Mouse (Mus musculus): Measurements from ENCODE around the gene Actn3. TPM values are rescaled to one million over a fixed set of nuclear protein-coding genes. Genes with fewer than 3 reads are reported as not detected.
"Not testable (repeated sequence)": the region's sequence is repeated elsewhere in the genome, so short reads cannot be mapped to it uniquely, and the experiment has no call there.

Actn3 gene
- under 1 TPM; 0.89 to 0.96 TPM for total RNA-seq (2021)
- long read RNA-seq, partial matches to known transcripts, result 0 of 2 reads
- long read RNA-seq, other reads (novel, unspliced or antisense), result 2 of 2 reads

DNA sequence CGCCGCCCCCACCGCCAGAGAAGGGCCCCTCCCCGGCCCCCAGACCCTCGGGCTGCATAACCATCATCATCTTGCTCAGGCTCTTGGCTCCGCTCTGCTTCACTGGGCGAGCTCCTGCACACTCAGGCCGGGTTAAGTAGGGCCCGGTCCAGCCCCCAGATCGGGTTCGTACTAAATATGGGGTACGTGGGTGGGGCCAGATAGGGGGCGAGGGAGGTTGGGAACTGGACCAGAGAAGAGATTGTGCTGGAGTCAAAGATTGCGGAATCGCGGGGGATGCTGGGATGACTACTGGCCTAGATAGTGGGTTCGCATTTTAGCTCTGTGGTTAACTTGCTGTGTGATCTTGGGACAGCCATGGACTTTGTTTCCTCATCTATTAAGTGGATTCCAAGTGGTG is at the start of gene Actn3:
TSS of gene Actn3 (minus strand) at position 125 of the 400 bp plus-strand sequence.
- DNase-seq (ENCODE audit: low spot score in 2 of 2), result no peak

DNA sequence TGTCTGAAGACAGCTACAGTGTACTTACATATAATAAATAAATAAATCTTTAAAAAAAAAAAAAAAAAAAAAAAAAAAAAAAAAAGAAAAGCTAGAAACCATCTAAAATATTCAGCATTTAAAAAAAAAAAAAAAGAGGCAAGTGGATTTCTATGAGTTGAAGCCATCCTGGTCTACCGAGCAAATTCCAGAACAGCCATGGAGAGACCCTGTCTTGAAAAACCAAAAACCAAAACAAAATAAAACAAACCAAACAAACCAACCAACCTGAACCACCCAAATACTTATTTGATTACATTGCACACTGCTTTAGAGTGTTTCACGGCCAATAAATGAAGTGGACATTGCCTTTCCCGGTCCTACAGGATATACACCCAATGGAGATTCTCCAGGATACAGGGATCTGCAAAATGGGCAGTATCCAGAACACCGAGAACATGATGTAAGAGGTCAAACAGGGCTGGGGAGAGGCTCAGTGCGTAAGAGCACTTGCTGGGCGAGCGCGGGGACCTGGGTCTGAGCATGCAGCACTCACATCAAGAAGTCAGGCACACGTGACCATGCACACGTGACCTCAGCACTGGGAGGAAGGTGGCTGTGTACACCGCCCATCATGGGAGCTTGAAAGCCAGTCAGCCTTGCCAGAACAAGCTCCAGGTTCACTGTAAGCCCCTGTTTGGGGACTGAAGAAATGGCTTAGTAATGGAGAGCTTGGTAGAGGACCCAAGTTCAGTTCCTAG is 47.6 kb upstream of the Actn3 start:
- no peak for DNase-seq (ENCODE audit: low spot score in 2 of 2)

GRCm38 (mm10) chr19:4919652-4920051 is 41.9 kb upstream of the Actn3 start:
- no peak for DNase-seq (ENCODE audit: low spot score in 2 of 2)

- DNase-seq (ENCODE audit: low spot score in 2 of 2), result no peak
These were observed 39.1 kb upstream of the Actn3 start for GRCm38 (mm10) chr19:4916827-4917226.

DNA sequence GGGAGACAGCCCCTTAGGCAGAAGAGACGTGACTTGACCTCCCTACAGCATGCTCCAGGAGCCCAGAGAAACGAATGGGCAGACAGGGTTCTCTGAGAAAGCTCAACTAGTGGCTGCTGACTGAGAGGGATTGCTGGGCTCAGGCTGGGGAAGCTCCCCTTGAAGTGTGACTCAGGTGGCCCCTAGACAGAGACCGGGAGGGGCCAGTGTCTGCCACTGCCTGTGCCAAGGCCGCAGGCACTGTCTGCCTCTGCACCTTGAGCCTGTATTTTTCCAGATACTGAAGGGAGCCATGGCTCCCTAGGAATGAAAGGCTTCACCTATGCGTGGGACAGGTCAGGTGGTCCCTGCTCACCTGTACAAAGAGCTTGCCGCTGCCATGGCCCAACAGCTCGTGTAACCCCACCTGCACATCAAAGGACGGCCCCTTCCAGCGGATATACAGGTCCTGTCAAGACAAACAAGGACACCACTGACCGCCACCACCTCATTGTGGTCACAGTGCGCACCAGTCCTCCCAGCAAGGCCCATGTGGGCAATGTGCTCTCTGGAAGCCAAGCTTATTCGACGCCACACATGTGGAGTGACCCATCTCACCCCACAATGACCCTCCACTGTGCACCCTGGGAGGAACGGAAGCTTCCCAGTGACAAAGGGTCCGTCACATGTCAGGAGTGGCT is 38.4 kb upstream of the Actn3 start:
- DNase-seq (ENCODE audit: low spot score in 2 of 2), result no peak

DNA sequence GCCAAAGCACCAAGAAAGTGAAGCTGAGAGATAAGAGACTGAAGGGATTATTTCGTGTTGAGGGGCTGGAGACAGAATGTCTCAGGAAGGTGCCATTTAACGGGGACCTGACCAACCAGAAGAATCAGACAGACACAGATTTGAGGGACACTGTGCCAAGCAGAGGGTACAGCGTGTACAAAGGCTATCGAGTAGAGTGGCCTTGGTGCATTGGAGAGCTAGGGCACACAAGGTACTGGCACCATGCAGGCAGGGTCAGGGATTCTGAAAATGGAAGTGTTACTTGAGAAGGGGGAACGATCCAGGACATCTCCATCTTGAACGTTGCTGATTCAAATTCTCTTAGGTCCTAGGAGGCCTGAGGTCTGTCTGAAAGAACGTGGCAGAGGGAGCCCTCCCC is 31.7 kb upstream of the Actn3 start:
- DNase-seq (ENCODE audit: low spot score in 2 of 2), result no peak

- peak in 1 of 2 experiments; percentile 17 for DNase-seq (ENCODE audit: low spot score in 2 of 2)
These were observed 30.4 kb upstream of the Actn3 start for GRCm38 (mm10) chr19:4908107-4908506.

GRCm38 (mm10) chr19:4905979-4906794 is 28.5 kb upstream of the Actn3 start, which contains the start of gene Bbs1:
Bbs1 (minus strand) TSS chr19:4906628.
- DNase-seq (ENCODE audit: low spot score in 2 of 2), result peak; percentile 64 to 84

DNA sequence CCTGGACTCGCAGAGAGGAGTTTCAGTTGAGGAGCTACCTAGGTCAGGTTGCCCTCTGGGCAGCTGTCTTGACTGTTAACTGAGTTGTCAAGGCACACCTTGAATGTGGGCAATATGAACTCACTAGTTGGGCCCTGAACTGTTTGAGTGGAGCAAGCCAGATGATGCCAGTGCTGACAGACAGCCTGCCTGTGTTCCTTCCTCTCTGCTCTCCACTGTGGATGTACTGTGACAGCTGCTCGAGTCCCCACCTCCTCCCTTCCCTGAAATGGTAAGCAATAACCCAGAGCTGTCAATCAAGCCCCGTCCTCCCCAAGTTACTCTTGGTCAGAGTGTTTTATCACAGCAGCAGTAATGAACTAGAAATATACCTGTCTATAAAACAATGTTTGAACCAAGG is 22.2 kb upstream of the Actn3 start:
- no peak for DNase-seq (ENCODE audit: low spot score in 2 of 2)

DNA sequence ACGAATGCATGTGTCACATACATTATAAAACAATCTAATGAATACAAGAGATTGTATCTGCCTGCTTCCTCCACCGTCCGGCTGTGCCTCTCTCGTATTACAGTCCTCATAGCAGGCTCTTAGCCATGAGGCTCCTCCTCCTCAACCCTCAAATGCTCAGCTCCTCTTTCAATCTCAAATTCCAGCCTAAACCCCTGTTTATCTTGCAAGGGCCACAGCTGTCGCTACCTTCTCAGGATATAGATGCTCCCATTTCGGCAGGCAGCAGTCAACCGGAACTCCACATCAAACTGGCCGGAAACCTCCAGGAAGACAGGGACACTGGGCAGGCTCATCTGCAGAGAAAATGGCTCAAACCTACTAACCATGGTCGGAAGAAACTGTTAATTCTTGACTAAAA is 21.3 kb upstream of the Actn3 start:
- DNase-seq (ENCODE audit: low spot score in 2 of 2), result no peak

DNA sequence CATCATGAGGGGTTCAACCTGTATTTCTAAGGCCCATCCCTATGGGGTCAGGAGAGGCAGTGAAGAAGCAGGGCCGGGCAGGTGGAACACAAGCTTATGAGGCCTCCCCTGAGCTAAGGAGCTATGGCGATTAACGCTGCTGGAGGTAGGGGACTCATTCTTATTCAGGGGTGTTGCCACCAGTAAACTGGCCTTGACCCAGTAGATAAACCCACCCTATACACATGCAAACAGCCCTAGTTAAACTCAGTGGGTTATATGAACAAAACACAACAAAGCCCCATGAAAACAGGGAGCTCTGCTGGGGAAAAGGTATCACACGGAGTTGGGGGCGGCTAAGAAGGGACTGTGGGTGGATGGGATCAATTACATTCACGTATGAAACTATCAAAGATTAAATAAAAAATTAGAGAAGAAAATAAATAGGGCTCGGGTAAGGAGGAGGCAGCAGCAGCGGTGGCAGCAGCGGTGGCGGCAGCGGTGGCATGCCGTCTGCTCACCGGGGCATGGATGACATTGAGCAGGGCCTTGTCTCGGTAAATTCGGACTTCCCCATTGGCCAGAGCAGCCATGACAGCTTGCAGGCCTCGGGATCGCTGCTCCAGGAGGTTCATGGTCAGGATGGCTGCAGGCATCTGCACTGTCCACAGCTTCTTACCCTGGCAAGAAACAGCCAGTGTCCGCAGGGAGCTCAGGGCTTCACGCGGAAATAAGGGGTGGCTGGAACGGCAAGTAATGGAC is 19.2 kb upstream of the Actn3 start:
- DNase-seq (ENCODE audit: low spot score in 2 of 2), result no peak

- no peak for DNase-seq (ENCODE audit: low spot score in 2 of 2)
These were observed 14.1 kb upstream of the Actn3 start for GRCm38 (mm10) chr19:4891798-4892197.

DNA sequence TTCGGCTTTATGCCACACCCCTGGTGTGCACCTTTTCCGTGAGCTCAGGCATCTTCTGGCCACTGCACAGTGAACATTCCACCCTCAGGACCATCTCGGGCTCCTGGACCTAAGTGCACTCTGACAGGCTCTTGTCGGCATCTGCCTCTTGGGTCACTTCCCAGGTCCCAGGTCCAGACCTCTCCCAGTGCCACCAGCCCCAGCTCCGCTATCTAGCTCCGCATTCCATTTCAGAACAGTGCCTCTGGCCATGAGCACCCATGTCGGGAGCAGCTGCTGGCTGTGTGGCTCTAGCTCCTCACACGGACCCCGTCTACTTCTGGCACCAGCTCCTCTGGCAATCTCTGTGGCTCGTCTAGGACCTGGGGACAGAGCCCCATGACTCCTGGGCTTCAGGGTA is 12.1 kb upstream of the Actn3 start:
- DNase-seq (ENCODE audit: low spot score in 2 of 2), result no peak

DNA sequence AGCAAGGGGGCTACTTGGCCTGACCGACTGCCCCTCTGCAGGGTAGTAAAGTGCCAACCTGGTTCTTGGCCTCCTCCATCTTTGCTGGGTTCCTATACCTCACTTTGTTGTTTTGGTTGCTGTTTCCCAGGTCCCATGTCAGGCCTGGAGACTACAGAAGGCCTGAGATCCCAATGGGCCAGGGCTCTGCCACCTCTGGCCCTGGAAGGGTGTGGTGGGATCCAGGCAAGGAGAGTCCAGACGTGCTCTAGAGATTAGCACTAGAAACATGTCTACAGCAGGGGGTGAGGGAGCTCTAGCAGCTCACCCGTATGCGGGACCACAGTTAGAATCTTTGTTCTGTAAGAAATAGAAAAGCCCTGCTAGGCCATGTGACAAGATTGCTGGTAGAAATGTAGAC is 6.3 kb upstream of the Actn3 start:
- no peak for DNase-seq (ENCODE audit: low spot score in 2 of 2)

DNA sequence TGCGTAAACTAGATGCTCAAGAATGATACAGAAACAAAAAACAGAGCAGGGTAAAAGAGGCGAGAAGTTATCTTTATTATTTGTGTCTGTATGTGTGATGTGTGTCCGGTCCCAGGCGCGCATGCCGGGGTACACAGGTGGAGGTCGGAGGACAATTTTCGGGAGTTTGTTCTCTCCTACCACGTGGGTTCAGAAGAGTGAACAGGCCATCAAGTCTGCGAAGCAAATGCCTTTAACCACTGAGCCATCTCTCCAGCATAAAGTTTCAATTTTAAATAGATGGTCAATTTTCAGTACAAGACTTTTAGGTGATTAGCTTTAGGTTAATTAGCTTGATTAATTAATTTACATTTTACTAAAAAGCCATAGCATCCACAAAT is 1.6 kb upstream of the Actn3 start:
- no peak for DNase-seq (ENCODE audit: low spot score in 2 of 2)

DNA sequence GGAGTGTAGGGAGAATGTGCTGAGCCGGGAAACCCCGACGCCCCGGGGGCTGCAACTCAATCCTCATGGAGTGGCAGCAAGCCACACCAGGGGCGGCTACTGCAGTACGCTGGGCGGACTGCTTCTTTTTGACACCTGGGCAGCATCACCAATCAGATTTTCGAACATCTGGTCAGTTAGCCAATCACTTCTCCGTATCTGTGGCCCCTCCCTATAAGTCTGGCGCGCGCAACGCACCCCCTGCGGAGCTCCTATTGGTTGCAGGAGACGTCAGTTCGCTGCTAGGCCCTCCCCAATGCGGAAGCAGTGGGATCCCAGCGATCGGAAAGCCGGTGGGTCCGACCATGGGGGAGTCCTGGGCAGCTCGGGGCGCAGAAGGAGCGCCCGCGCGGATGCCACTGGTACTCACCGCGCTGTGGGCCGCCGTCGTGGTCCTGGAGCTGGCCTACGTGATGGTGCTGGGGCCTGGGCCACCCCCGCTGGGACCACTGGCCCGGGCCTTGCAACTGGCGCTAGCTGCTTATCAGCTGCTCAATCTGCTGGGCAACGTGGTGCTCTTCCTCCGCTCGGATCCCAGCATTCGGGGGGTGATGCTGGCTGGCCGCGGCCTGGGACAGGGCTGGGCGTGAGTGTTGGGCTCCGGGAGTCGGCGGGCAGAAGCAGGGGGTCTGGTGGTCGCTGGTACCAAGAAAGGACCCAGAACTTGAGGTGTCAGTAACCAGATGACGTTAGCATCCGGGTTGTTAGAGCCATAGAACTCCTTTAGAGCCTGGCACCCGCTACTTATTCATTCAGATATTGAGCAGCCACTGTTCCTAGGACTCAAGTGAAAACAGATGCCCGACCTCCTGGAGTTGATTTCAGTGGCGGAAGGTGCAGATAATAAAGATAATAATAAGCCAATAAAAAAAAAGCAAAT is 955 bp upstream of the Actn3 start, which contains the start of gene Zdhhc24:
TSS of gene Zdhhc24 (plus strand) at position 264 of the 919 bp plus-strand sequence.
- DNase-seq (ENCODE audit: low spot score in 2 of 2), result peak; percentile 95 to 97

DNA sequence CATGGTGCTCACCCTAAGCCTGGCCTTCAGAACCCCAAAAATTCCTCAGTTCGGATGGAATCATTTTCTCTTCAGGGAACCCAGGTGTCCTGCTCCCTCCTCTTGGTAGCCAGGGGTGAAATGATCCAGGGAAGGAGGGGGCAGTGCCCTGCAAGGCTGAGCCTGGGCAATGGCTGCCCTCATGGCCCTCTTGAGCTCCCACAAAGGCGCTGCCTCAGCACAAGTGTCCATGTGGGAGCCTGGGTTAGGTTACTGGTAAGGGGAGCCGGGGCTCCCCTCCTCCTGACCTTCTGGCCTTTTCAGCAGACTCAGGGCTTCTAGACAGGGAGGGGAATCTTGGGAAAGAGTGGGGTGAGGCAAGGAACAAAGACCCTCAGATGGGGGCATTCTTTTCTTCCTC is 954 bp downstream of the Actn3 start:
- no peak for DNase-seq (ENCODE audit: low spot score in 2 of 2)

DNA sequence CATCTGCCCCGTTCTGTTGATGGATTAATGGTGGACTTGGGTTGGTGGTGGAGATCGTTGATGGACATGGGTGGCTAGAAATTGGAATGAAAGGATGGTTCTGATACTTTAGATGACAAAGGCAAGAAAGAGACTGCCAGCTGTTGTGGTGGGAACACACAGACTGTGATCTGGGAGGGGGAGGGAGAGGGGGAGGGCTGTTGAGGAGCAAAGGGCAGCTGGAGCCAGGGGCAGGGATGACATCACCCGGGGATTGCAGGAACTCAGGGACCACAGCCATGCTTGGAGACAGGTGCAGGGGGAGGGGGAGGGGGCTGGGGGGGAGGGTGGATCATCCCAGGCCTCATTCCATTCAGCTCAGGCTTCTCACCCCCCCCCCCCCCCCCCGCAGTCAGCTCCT is 1.5 kb downstream of the Actn3 start:
- DNase-seq (ENCODE audit: low spot score in 2 of 2), result no peak

GRCm38 (mm10) chr19:4874613-4875012 is 3.1 kb downstream of the Actn3 start:
- DNase-seq (ENCODE audit: low spot score in 2 of 2), result not testable (repeated sequence)

DNA sequence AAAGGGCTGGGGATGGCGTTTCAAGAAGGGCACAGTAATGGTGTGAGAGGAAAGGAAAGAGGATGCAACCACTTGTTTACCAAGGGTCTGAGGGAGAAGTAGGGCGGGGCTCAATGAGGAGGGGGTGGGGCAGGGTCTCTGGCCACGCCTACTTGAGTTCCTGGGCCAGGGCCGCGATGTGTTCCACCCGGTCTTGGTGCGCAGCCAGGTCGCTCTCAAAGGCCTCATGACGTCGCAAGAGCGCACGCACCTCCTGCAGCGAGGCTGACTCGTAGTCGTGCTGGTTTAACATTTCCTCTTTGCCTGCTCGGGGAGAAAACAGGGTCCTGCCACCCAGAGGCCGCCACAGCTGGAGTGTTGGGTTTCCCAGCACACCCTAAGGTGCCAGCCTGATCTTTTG is 12.6 kb downstream of the Actn3 start:
- DNase-seq (ENCODE audit: low spot score in 2 of 2), result no peak

Measured in layer of hippocampus, adult 18-20 months (tissue).